8 mouse cellular contexts compared by ENCODE assay signal in genomic region chr4:53440010-53440815, GRCm38 (mm10). TPM values are rescaled to one million over a fixed set of nuclear protein-coding genes. Genes with fewer than 3 reads are reported as not detected.
DNase-seq lines count a peak whose midpoint lies in the region; ATAC-seq and TF ChIP-seq lines count a peak whose summit lies in the region.

Slc44a1 (plus strand) TSS chr4:53440413.

- no peaks in the 10 kb centered on the region for H3K36me3 ChIP-seq in kidney, embryonic 14.5 days (ENCODE audit: control insufficient read depth, insufficient read depth, low read length)
- H3K36me3 ChIP-seq in liver, adult 2 months (ENCODE audit: control insufficient read depth, insufficient read depth, low read length) = no peaks in the 10 kb centered on the region
- no peaks in the 10 kb centered on the region for H3K36me3 ChIP-seq in myocyte (ENCODE audit: control insufficient read depth, insufficient read depth)

- H3ac ChIP-seq in myocyte (ENCODE audit: control insufficient read depth, insufficient read length) = peak within 1 kb of the TSS; percentile 59

- no peaks in the 10 kb centered on the region for H3K9me3 ChIP-seq in kidney, embryonic 14.5 days (ENCODE audit: control insufficient read depth, low read length)

- no peak for TF ChIP-seq CTCF in embryonic fibroblast, embryonic 13.5 days (IDR thresholded peaks at IDR 0.05; ENCODE audit: borderline replicate concordance, insufficient read depth, low read length)
- no peak for TF ChIP-seq CTCF in liver, adult 2 months (IDR thresholded peaks at IDR 0.05; ENCODE audit: low read depth, low read length)

- DNase-seq in CD4-positive helper T cell, adult 2 months (ENCODE audit: low read depth, low spot score) = peak; percentile 90
- peak; percentile 97 for DNase-seq in brain, adult 2 months (ENCODE audit: low read depth, low spot score)
- peak; percentile 85 to 87 for DNase-seq in heart, adult 9 months (ENCODE audit: low spot score in 2 of 2)
- DNase-seq in liver, adult 2 months (ENCODE audit: extremely low read depth, low read depth, low spot score) = peak; percentile 71
- peak; percentile 82 to 93 for DNase-seq in spleen, postnatal 4 days (ENCODE audit: low spot score in 2 of 2)

- peak within 1 kb of the TSS; percentile 79 for H3K4me3 ChIP-seq in embryonic fibroblast, embryonic 13.5 days (ENCODE audit: insufficient read depth, low read length)
- H3K4me3 ChIP-seq in kidney, embryonic 14.5 days (ENCODE audit: low read length) = peak within 1 kb of the TSS; percentile 91
- H3K4me3 ChIP-seq in liver, adult 2 months (ENCODE audit: insufficient read depth, low read depth, low read length) = peak within 1 kb of the TSS; percentile 97
- H3K4me3 ChIP-seq in myocyte = peak within 1 kb of the TSS; percentile 39

- H3K4me1 ChIP-seq in embryonic fibroblast, embryonic 13.5 days (ENCODE audit: control insufficient read depth, insufficient read depth, low read length) = peaks cover 11% of the 10 kb centered on the region
- H3K4me1 ChIP-seq in kidney, embryonic 14.5 days (ENCODE audit: control insufficient read depth, insufficient read depth, low read length) = peaks cover 12% of the 10 kb centered on the region; the same call in 1 of the 2 replicates
- H3K4me1 ChIP-seq in liver, adult 2 months (ENCODE audit: control insufficient read depth, insufficient read depth, low read length) = peaks cover 5% of the 10 kb centered on the region

- H3K27ac ChIP-seq in embryonic fibroblast, embryonic 13.5 days (ENCODE audit: insufficient read depth, low read length) = peak within 1 kb of the TSS; percentile 66
- peak within 1 kb of the TSS; percentile 85 for H3K27ac ChIP-seq in kidney, embryonic 14.5 days (ENCODE audit: low read depth, low read length)
- H3K27ac ChIP-seq in liver, adult 2 months (replicated peaks; ENCODE audit: insufficient read depth, low read depth, low read length) = peak within 1 kb of the TSS; percentile 93

- peak; percentile 96 for ATAC-seq in kidney, embryonic 14.5 days (ENCODE audit: low FRiP score, low TSS enrichment)

- peak within 1 kb of the TSS; percentile 83 for H3K9ac ChIP-seq in kidney, embryonic 14.5 days (ENCODE audit: low read depth, low read length)
- peak within 1 kb of the TSS; percentile 88 for H3K9ac ChIP-seq in liver, adult 2 months (ENCODE audit: low read depth, low read length)

- peak within 1 kb of the TSS; percentile 96 for H3K4me2 ChIP-seq in kidney, embryonic 14.5 days (replicated peaks; ENCODE audit: low read depth, low read length)
- peak within 1 kb of the TSS; percentile 89 for H3K4me2 ChIP-seq in myocyte (ENCODE audit: low read depth)

- under 1% methylated on average over 82 of the region's 122 CpGs for WGBS in kidney, embryonic 14.5 days
- WGBS in liver, adult 2 months = 3% methylated on average over 86 of the region's 122 CpGs

- peak; percentile 83 for TF ChIP-seq POLR2A in embryonic fibroblast, embryonic 13.5 days (IDR thresholded peaks at IDR 0.05; ENCODE audit: low read depth, low read length)
- TF ChIP-seq POLR2A in liver, adult 2 months (IDR thresholded peaks at IDR 0.05; ENCODE audit: extremely low read depth, insufficient read depth, low read length) = peak; percentile 62; the same call in 1 of the 2 replicates
- peak; percentile 83 for TF ChIP-seq POLR2A in myocyte (IDR thresholded peaks at IDR 0.05; ENCODE audit: insufficient read length, low read depth)

- peaks cover 15% of the 10 kb centered on the region; the same call in 1 of the 2 replicates for H3K79me2 ChIP-seq in liver, adult 2 months (ENCODE audit: control insufficient read depth, insufficient read depth, low read length)
- H3K79me2 ChIP-seq in myocyte (ENCODE audit: control insufficient read depth, insufficient read depth) = peaks cover 40% of the 10 kb centered on the region

- no peaks in the 10 kb centered on the region for H3K27me3 ChIP-seq in kidney, embryonic 14.5 days (ENCODE audit: control insufficient read depth, insufficient read depth, low read length)
- no peaks in the 10 kb centered on the region for H3K27me3 ChIP-seq in liver, adult 2 months (ENCODE audit: control insufficient read depth, insufficient read depth, low read length)
- H3K27me3 ChIP-seq in myocyte (ENCODE audit: control insufficient read depth, insufficient read depth, insufficient read length) = no peaks in the 10 kb centered on the region

TF ChIP-seq in myocyte, 11 proteins besides CTCF, POLR2A, EP300 and RAD21:
- no peak for TF ChIP-seq USF1 (IDR thresholded peaks at IDR 0.05; ENCODE audit: low read depth)
- TF ChIP-seq POLR2AphosphoS2 (IDR thresholded peaks at IDR 0.05; ENCODE audit: insufficient read length, low read depth) = peak; percentile 82
- TF ChIP-seq MYOG (IDR thresholded peaks at IDR 0.05; ENCODE audit: control insufficient read depth in 1 of 3, insufficient read depth in 1 of 3, insufficient read length in 2 of 3, low read depth in 2 of 3) = peak in 2 of 3 experiments; percentile 1 to 63
- TF ChIP-seq TCF3 (IDR thresholded peaks at IDR 0.05; ENCODE audit: insufficient read length, low read depth) = no peak
- TF ChIP-seq CEBPB (IDR thresholded peaks at IDR 0.05; ENCODE audit: insufficient read depth, poor library complexity, severe bottlenecking) = no peak
- TF ChIP-seq MYOD1 (IDR thresholded peaks at IDR 0.05; ENCODE audit: control insufficient read depth in 1 of 3, insufficient read length in 2 of 3, low read depth in 2 of 3) = peak in 2 of 3 experiments; percentile 49 to 77
- no peak for TF ChIP-seq MAX (IDR thresholded peaks at IDR 0.05; ENCODE audit: low read depth)
- no peak for TF ChIP-seq REST (IDR thresholded peaks at IDR 0.05; ENCODE audit: insufficient read depth, insufficient read length)
- peak; percentile 46 for TF ChIP-seq E2F4 (IDR thresholded peaks at IDR 0.05; ENCODE audit: insufficient read depth)

RNA-seq across cellular contexts. Expression of gene Slc44a1, which starts in this region (rescaled TPM):
- 39.1 and 59.0 TPM in 2 replicates for polyA plus RNA-seq in embryonic fibroblast, embryonic 13.5 days (2011; ENCODE audit: insufficient read length, low read depth, missing spikeins)
- polyA plus RNA-seq in kidney, embryonic 14.5 days (2014; fragmentation: Nextera tagmentation; extraction: Ambion mirVana) = 26.8 and 48.8 TPM in 2 replicates
- 32.9 and 36.6 TPM in 2 replicates for total RNA-seq in liver, adult 2 months (2014; rRNA removed)
- polyA plus RNA-seq in liver, adult 2 months (2012; rRNA removed) = 15.5 and 16.3 TPM in 2 replicates
- 43.7 TPM for polyA plus RNA-seq in myocyte (2012; fragmentation: generic; extraction: Trizol)

Comparison
In these comparisons a context has a peak if more than half of its experiments do, and no peak if none do; other contexts are left out.
1. Peak in every context shown above with its lines: DNase-seq, ATAC-seq, H3K4me3 ChIP-seq and H3K27ac ChIP-seq.
2. H3K4me3 ChIP-seq: peak in every context shown above with its lines; median percentile 97 in liver, adult 2 months; 91 in kidney, embryonic 14.5 days; 79 in embryonic fibroblast, embryonic 13.5 days; 39 in myocyte.